Mouse (Mus musculus) hindbrain, embryonic 16.5 days (tissue): Measurements from ENCODE around the gene Grip1. TPM values are rescaled to one million over a fixed set of nuclear protein-coding genes. Genes with fewer than 3 reads are reported as not detected.
A peak's percentile ranks its signal among the peaks of the same experiment; 100 is the strongest.

Source experiments
- ATAC-seq: fragments of 200-750 bp; cut with Nextera tagmentation; 2 replicates; pipeline ENCODE4 v1.8.0; 2017; ENCODE audit warnings: moderate TSS enrichment, moderate library complexity
- H3K27ac ChIP-seq: fragments of 300-500 bp; sonication (generic); 2 replicates; pipeline ENCODE4 v1.5.1; 2014; ENCODE audit warnings: low read depth, mild to moderate bottlenecking, control low read depth, low read length, moderate library complexity
- H3K27me3 ChIP-seq: fragments of 300-500 bp; sonication (generic); replicated peaks from 2 replicates; pipeline ENCODE4 v1.6.1; 2014; ENCODE audit warnings: low read length; ENCODE audit not compliant: control insufficient read depth, insufficient read depth
- H3K36me3 ChIP-seq: fragments of 300-500 bp; sonication (generic); 2 replicates; pipeline ENCODE4 v1.6.1; 2014; ENCODE audit warnings: mild to moderate bottlenecking, low read length, moderate library complexity, mixed read lengths; ENCODE audit not compliant: control insufficient read depth, insufficient read depth
- H3K4me1 ChIP-seq: fragments of 300-500 bp; sonication (generic); 2 replicates; pipeline ENCODE4 v1.6.1; 2014; ENCODE audit warnings: low read depth, low read length; ENCODE audit not compliant: control insufficient read depth, insufficient read depth
- H3K4me2 ChIP-seq: fragments of 300-500 bp; sonication (generic); 2 replicates; pipeline ENCODE4 v1.6.1; 2014; ENCODE audit warnings: mild to moderate bottlenecking, low read length, control low read depth, moderate library complexity
- H3K4me3 ChIP-seq: fragments of 300-500 bp; sonication (generic); 2 replicates; pipeline ENCODE4 v1.5.1; 2014; ENCODE audit warnings: mild to moderate bottlenecking, low read length, control low read depth, moderate library complexity
- H3K9ac ChIP-seq: fragments of 300-500 bp; sonication (generic); 2 replicates; pipeline ENCODE4 v1.6.1; 2014; ENCODE audit warnings: low read depth, mild to moderate bottlenecking, control low read depth, low read length, moderate library complexity
- H3K9me3 ChIP-seq: fragments of 300-500 bp; sonication (generic); 2 replicates; pipeline ENCODE4 v1.6.1; 2014; ENCODE audit warnings: mild to moderate bottlenecking, low read length, moderate library complexity; ENCODE audit not compliant: control insufficient read depth
- WGBS: fragments of 180-500 bp; shearing (Covaris S2); extraction: QIAGEN DNeasy Blood & Tissue Kit; methylation state at CpG from one replicate; pipeline ENCODE4 v1.1.7; 2014; 5-methylcytosine and 5-hydroxymethylcytosine counted together
- polyA plus RNA-seq: library from polyadenylated mRNA; unstranded; fragments of >200 nt; fragmentation: Nextera tagmentation; extraction: Ambion mirVana; gene quantifications from 2 replicates; pipeline ENCODE4 v1.2.1, GENCODE M21; 2015

Gene Grip1
- polyA plus RNA-seq, 1 experiment from 2014 or later = 16.6 TPM

GRCm38 (mm10) chr10:119691358-119692083 lies 237.9 kb downstream of the Grip1 start:
- peaks cover 30% of the 10 kb centered on the region for H3K4me1 ChIP-seq

GRCm38 (mm10) chr10:119692284-119692890 lies 238.8 kb downstream of the Grip1 start:
- Histone ChIP-seq H3K4me3 (peak overlapping the region; percentile 46), H3K4me1 (peaks cover 30% of the 10 kb centered on the region), H3K27ac (peak overlapping the region; percentile 26), H3K27me3 (no peaks in the 10 kb centered on the region), H3K36me3 (no peaks in the 10 kb centered on the region), H3K9ac (peak overlapping the region; percentile 49), H3K9me3 (no peaks in the 10 kb centered on the region), H3K4me2 (peak overlapping the region; percentile 83)
- ATAC-seq = peak; percentile 57
- 2% methylated on average over 26 of the region's 26 CpGs for WGBS

More at GRCm38 (mm10) chr10:119691358-119692083, 237.9 kb downstream of the Grip1 start:
- Histone ChIP-seq H3K4me3 (peak overlapping the region; percentile 46), H3K27me3 (no peaks in the 10 kb centered on the region), H3K36me3 (no peaks in the 10 kb centered on the region), H3K9ac (peak overlapping the region; percentile 63), H3K9me3 (no peaks in the 10 kb centered on the region), H3K4me2 (peak overlapping the region; percentile 83), H3K27ac (peak overlapping the region; percentile 72)
- WGBS = under 1% methylated on average over 16 of the region's 16 CpGs
- ATAC-seq = peak; percentile 83

GRCm38 (mm10) chr10:119693400-119693799 lies 239.8 kb downstream of the Grip1 start:
- WGBS = 34% methylated on average over 5 of the region's 5 CpGs
- ATAC-seq = no peak
- Histone ChIP-seq H3K4me1 (peaks cover 26% of the 10 kb centered on the region), H3K4me3 (peak overlapping the region; percentile 46), H3K27me3 (no peaks in the 10 kb centered on the region), H3K36me3 (no peaks in the 10 kb centered on the region), H3K27ac (no peak overlapping the region), H3K9me3 (no peaks in the 10 kb centered on the region), H3K9ac (no peak overlapping the region), H3K4me2 (peak overlapping the region; percentile 83)

GRCm38 (mm10) chr10:119697257-119697798 lies 243.7 kb downstream of the Grip1 start:
- no peaks in the 10 kb centered on the region for H3K27me3 ChIP-seq
- H3K4me3 ChIP-seq = no peak overlapping the region
- H3K4me1 ChIP-seq = peaks cover 10% of the 10 kb centered on the region
- no peaks in the 10 kb centered on the region for H3K9me3 ChIP-seq
- H3K27ac ChIP-seq = no peak overlapping the region
- no peak overlapping the region for H3K4me2 ChIP-seq
- no peak overlapping the region for H3K9ac ChIP-seq
- 59% methylated on average over 9 of the region's 9 CpGs for WGBS
- no peaks in the 10 kb centered on the region for H3K36me3 ChIP-seq
- no peak for ATAC-seq

- Histone ChIP-seq H3K9me3 (no peaks in the 10 kb centered on the region), H3K4me3 (no peak overlapping the region), H3K4me1 (no peaks in the 10 kb centered on the region), H3K9ac (no peak overlapping the region), H3K27me3 (no peaks in the 10 kb centered on the region), H3K27ac (no peak overlapping the region), H3K4me2 (no peak overlapping the region), H3K36me3 (no peaks in the 10 kb centered on the region)
- WGBS = 73% methylated on average over 4 of the region's 4 CpGs
- no peak for ATAC-seq
Observed at GRCm38 (mm10) chr10:119705348-119705747, 251.7 kb downstream of the Grip1 start.

GRCm38 (mm10) chr10:119706281-119706680 lies 252.7 kb downstream of the Grip1 start:
- ATAC-seq = no peak
- H3K9ac ChIP-seq = no peak overlapping the region
- H3K27me3 ChIP-seq = no peaks in the 10 kb centered on the region
- H3K36me3 ChIP-seq = no peaks in the 10 kb centered on the region
- no peak overlapping the region for H3K4me2 ChIP-seq
- no peak overlapping the region for H3K27ac ChIP-seq
- no peak overlapping the region for H3K4me3 ChIP-seq
- 93% methylated on average over 4 of the region's 4 CpGs for WGBS
- H3K9me3 ChIP-seq = no peaks in the 10 kb centered on the region
- no peaks in the 10 kb centered on the region for H3K4me1 ChIP-seq

GRCm38 (mm10) chr10:119706983-119707382 lies 253.4 kb downstream of the Grip1 start:
- 84% methylated on average over 10 of the region's 10 CpGs for WGBS
- H3K4me1 ChIP-seq = no peaks in the 10 kb centered on the region
- no peak overlapping the region for H3K4me3 ChIP-seq
- no peak overlapping the region for H3K9ac ChIP-seq
- no peak overlapping the region for H3K27ac ChIP-seq
- H3K9me3 ChIP-seq = no peaks in the 10 kb centered on the region
- no peak overlapping the region for H3K4me2 ChIP-seq
- H3K36me3 ChIP-seq = no peaks in the 10 kb centered on the region
- ATAC-seq = no peak
- no peaks in the 10 kb centered on the region for H3K27me3 ChIP-seq

GRCm38 (mm10) chr10:119721887-119722286 lies 268.3 kb downstream of the Grip1 start:
- no peak for ATAC-seq
- no peaks in the 10 kb centered on the region for H3K36me3 ChIP-seq
- 72% methylated on average over 3 of the region's 3 CpGs for WGBS
- no peak overlapping the region for H3K4me2 ChIP-seq
- peaks cover 5% of the 10 kb centered on the region for H3K4me1 ChIP-seq
- H3K4me3 ChIP-seq = no peak overlapping the region
- H3K27me3 ChIP-seq = no peaks in the 10 kb centered on the region
- no peaks in the 10 kb centered on the region for H3K9me3 ChIP-seq
- H3K27ac ChIP-seq = no peak overlapping the region
- H3K9ac ChIP-seq = no peak overlapping the region

GRCm38 (mm10) chr10:119722471-119722870 lies 268.8 kb downstream of the Grip1 start:
- no peak overlapping the region for H3K9ac ChIP-seq
- no peaks in the 10 kb centered on the region for H3K36me3 ChIP-seq
- no peak overlapping the region for H3K27ac ChIP-seq
- WGBS = 39% methylated on average over 2 of the region's 2 CpGs
- ATAC-seq = no peak
- H3K4me1 ChIP-seq = peaks cover 5% of the 10 kb centered on the region
- H3K27me3 ChIP-seq = no peaks in the 10 kb centered on the region
- no peaks in the 10 kb centered on the region for H3K9me3 ChIP-seq
- H3K4me2 ChIP-seq = no peak overlapping the region
- H3K4me3 ChIP-seq = no peak overlapping the region
